Mouse (Mus musculus) brain, embryonic 14.5 days (tissue): ENCODE measurements at regions not wholly inside any gene's neighbourhood (a gene's known extent, or its start where the extent isn't known, plus 50 kb on each side); places are given as distances from the start of the nearest gene placed in this dataset.

Source experiments
- CTCF ChIP-seq: fragments of 200-500 bp; IDR thresholded peaks from 2 replicates; pipeline ENCODE4 v1.5.1; 2012; ENCODE audit warnings: inconsistent platforms, mild to moderate bottlenecking, moderate library complexity, borderline replicate concordance; ENCODE audit not compliant: insufficient read depth, insufficient read length; ENCODE audit errors: extremely low read depth
- POLR2A ChIP-seq: fragments of 200-500 bp; IDR thresholded peaks from 2 replicates; pipeline ENCODE4 v1.6.1; 2012; ENCODE audit warnings: mild to moderate bottlenecking, inconsistent platforms, borderline replicate concordance; ENCODE audit not compliant: poor library complexity, insufficient read depth, insufficient read length, severe bottlenecking; ENCODE audit errors: extremely low read depth

DNA sequence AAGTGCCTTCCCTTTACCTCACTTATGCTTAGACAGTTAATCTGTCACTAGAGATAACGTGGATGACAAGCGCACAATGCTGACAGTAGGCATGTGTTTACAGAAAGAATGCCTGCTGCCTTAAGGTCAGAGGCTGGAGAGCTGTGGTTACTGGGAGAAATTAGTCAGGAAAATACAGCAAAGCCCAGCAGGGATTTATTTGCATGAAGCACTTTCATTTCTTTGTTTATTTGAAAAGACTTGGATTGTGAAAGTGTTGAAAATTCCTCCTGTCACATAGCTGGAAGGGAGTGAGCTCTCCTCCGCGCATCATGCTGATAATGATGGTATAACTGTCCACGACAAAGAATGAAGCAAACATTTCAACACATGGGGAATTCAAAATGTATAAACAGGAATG is 237.5 kb upstream of the Speer4f2 start:
- TF ChIP-seq CTCF (no peak), POLR2A (no peak)
